Mouse (Mus musculus) liver, embryonic 12.5 days (tissue): ENCODE results near the gene Mrgprg. TPM values are rescaled to one million over a fixed set of nuclear protein-coding genes. Genes with fewer than 3 reads are reported as not detected.

ENCODE experiments used
- ATAC-seq: fragments of 200-750 bp; cut with Nextera tagmentation; 2 replicates; pipeline ENCODE4 v1.8.0; 2017; ENCODE audit warnings: moderate number of reproducible peaks, mild to moderate bottlenecking, moderate library complexity
- H3K27ac ChIP-seq: fragments of 300-500 bp; sonication (generic); 2 replicates; pipeline ENCODE4 v1.5.1; 2016; ENCODE audit warnings: mild to moderate bottlenecking
- H3K27me3 ChIP-seq: fragments of 300-500 bp; sonication (generic); replicated peaks from 2 replicates; pipeline ENCODE4 v1.6.1; 2016; ENCODE audit warnings: mild to moderate bottlenecking, moderate library complexity
- H3K36me3 ChIP-seq: fragments of 300-500 bp; sonication (generic); 2 replicates; pipeline ENCODE4 v1.6.1; 2016; ENCODE audit warnings: mild to moderate bottlenecking, moderate library complexity
- H3K4me1 ChIP-seq: fragments of 300-500 bp; sonication (generic); 2 replicates; pipeline ENCODE4 v1.6.1; 2016
- H3K4me2 ChIP-seq: fragments of 300-500 bp; sonication (generic); 2 replicates; pipeline ENCODE4 v1.6.1; 2016; ENCODE audit warnings: mild to moderate bottlenecking, moderate library complexity
- H3K4me3 ChIP-seq: fragments of 300-500 bp; sonication (generic); 2 replicates; pipeline ENCODE4 v1.5.1; 2016; ENCODE audit warnings: mild to moderate bottlenecking, moderate library complexity
- H3K9ac ChIP-seq: fragments of 300-500 bp; sonication (generic); 2 replicates; pipeline ENCODE4 v1.6.1; 2016; ENCODE audit warnings: mild to moderate bottlenecking, moderate library complexity
- H3K9me3 ChIP-seq: fragments of 300-500 bp; sonication (generic); replicated peaks from 2 replicates; pipeline ENCODE4 v1.6.1; 2016; ENCODE audit warnings: mild to moderate bottlenecking, moderate library complexity
- WGBS: fragments of 180-500 bp; shearing (Covaris S2); methylation state at CpG from one replicate; pipeline ENCODE4 v1.1.7; 2016; ENCODE audit not compliant: insufficient replicate concordance; 5-methylcytosine and 5-hydroxymethylcytosine counted together
- polyA plus RNA-seq: library from polyadenylated mRNA; unstranded; fragments of >200 nt; fragmentation: Nextera tagmentation; extraction: Ambion mirVana; gene quantifications from 2 replicates; pipeline ENCODE4 v1.2.1, GENCODE M21; 2016

Mrgprg gene
- polyA plus RNA-seq, 1 experiment from 2014 or later = not detected

DNA sequence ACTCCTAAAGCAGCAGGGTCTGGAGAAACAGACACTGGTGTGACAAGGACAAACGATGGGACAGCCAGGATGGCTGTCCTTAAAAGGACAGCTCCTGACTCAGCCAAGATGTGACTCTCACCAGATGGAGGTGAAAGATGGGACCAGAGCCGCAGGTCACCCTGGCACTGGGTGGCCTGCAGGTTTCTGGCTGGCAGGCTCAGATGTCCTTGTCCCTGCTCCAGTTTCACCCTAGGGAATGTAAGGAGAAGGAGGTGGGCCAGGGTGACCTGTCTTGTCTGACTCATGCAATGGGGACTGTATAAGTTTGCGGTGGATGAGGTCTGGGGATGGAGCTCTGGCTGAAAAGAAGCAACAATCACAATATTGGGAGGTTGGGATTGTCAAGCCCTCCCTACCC, 14.2 kb downstream of the Mrgprg start:
- Histone ChIP-seq H3K36me3 (no peaks in the 10 kb centered on the region), H3K9me3 (no peaks in the 10 kb centered on the region), H3K27me3 (peaks cover 60% of the 10 kb centered on the region), H3K9ac (no peak overlapping the region), H3K27ac (no peak overlapping the region), H3K4me2 (no peak overlapping the region), H3K4me3 (no peak overlapping the region), H3K4me1 (peaks cover 25% of the 10 kb centered on the region)
- 58% methylated on average over 3 of the region's 3 CpGs for WGBS
- no peak for ATAC-seq

- H3K9me3 ChIP-seq = no peaks in the 10 kb centered on the region
- H3K4me1 ChIP-seq = peaks cover 20% of the 10 kb centered on the region
- no peak overlapping the region for H3K4me3 ChIP-seq
- no peak overlapping the region for H3K9ac ChIP-seq
- no peak overlapping the region for H3K27ac ChIP-seq
- no peak for ATAC-seq
- no peak overlapping the region for H3K4me2 ChIP-seq
- H3K27me3 ChIP-seq = peaks cover 54% of the 10 kb centered on the region
- H3K36me3 ChIP-seq = no peaks in the 10 kb centered on the region
- WGBS = 30% methylated on average over 4 of the region's 4 CpGs
These were observed 14.7 kb downstream of the Mrgprg start for GRCm38 (mm10) chr7:143752056-143752455.

DNA sequence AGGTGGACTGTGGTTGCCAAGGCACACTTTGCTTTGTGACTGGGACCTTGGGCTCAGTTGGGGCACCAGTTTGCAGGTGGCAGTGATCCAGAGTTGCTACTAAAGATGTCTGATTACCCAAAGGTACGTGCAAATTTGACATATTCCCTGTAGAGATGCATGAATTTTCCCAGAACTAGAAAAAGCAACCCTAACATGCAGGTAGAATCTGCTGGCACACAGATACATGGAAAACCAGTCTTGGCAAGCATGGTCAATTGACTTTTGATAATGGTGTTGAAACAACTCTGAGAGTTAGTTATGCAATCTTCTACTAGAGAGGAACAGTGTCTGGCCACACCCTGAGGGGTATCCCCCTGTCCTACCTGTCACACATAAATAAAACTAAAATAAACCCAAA, 15.4 kb downstream of the Mrgprg start:
- no peak overlapping the region for H3K27ac ChIP-seq
- no peak for ATAC-seq
- H3K9ac ChIP-seq = no peak overlapping the region
- no peaks in the 10 kb centered on the region for H3K9me3 ChIP-seq
- 66% methylated on average over 1 of the region's 1 CpGs for WGBS
- H3K4me3 ChIP-seq = no peak overlapping the region
- H3K4me1 ChIP-seq = peaks cover 13% of the 10 kb centered on the region
- no peaks in the 10 kb centered on the region for H3K36me3 ChIP-seq
- no peak overlapping the region for H3K4me2 ChIP-seq
- peaks cover 49% of the 10 kb centered on the region for H3K27me3 ChIP-seq

DNA sequence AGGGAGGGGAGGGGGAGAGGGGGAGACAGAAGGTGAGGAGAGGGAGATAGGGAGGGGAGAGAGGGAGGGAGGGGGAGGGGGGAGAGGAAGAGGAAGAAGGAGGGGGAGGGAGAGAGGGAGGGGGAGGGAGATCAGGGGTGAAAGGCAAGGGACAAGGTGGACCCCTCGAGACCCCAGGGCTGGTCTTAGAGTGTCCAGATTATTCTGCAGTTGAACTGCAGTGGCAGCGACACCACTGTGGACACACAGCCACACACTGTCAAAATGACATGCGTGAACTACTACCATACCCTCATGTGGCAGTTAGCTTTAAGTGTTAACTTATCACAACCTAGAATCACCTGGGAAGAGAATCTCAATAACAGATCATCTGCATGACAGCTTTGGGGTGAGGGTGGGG, 17.7 kb downstream of the Mrgprg start:
- WGBS = 39% methylated on average over 3 of the region's 3 CpGs

GRCm38 (mm10) chr7:143748041-143748868, 18.5 kb downstream of the Mrgprg start:
- Histone ChIP-seq H3K27ac (no peak overlapping the region), H3K27me3 (peaks cover 25% of the 10 kb centered on the region), H3K4me1 (peaks cover 2% of the 10 kb centered on the region; the same call in 1 of the 2 replicates), H3K4me2 (peak overlapping the region; percentile 24), H3K9me3 (no peaks in the 10 kb centered on the region), H3K9ac (no peak overlapping the region), H3K36me3 (no peaks in the 10 kb centered on the region), H3K4me3 (no peak overlapping the region)
- ATAC-seq = 0 out of 2 replicates have a peak, but pooled peaks have one; percentile 27
- WGBS = 6% methylated on average over 16 of the region's 16 CpGs

More for the DNA sequence above, 17.7 kb downstream of the Mrgprg start:
- Histone ChIP-seq H3K36me3 (no peaks in the 10 kb centered on the region), H3K27me3 (peaks cover 27% of the 10 kb centered on the region), H3K27ac (no peak overlapping the region), H3K9me3 (no peaks in the 10 kb centered on the region), H3K9ac (no peak overlapping the region), H3K4me1 (peaks cover 2% of the 10 kb centered on the region; the same call in 1 of the 2 replicates), H3K4me3 (no peak overlapping the region), H3K4me2 (no peak overlapping the region)
- ATAC-seq = no peak

GRCm38 (mm10) chr7:143740653-143741052, 26.1 kb downstream of the Mrgprg start:
- H3K4me3 ChIP-seq = peak overlapping the region; percentile 42; the same call in 1 of the 2 replicates
- H3K9me3 ChIP-seq = no peaks in the 10 kb centered on the region
- H3K4me1 ChIP-seq = no peaks in the 10 kb centered on the region
- WGBS = 15% methylated on average over 2 of the region's 2 CpGs
- no peak overlapping the region for H3K9ac ChIP-seq
- H3K27ac ChIP-seq = no peak overlapping the region
- H3K27me3 ChIP-seq = peaks cover 57% of the 10 kb centered on the region
- no peaks in the 10 kb centered on the region for H3K36me3 ChIP-seq
- ATAC-seq = no peak
- H3K4me2 ChIP-seq = peak overlapping the region; percentile 58

GRCm38 (mm10) chr7:143739511-143740461, 27.0 kb downstream of the Mrgprg start:
- peak; percentile 58 for ATAC-seq

GRCm38 (mm10) chr7:143738601-143739006, 28.2 kb downstream of the Mrgprg start:
- no peaks in the 10 kb centered on the region for H3K4me1 ChIP-seq
- H3K9me3 ChIP-seq = no peaks in the 10 kb centered on the region
- no peak overlapping the region for H3K27ac ChIP-seq
- no peak for ATAC-seq
- no peak overlapping the region for H3K4me3 ChIP-seq
- no peak overlapping the region for H3K9ac ChIP-seq
- H3K4me2 ChIP-seq = peak overlapping the region; percentile 3; the same call in 1 of the 2 replicates
- H3K27me3 ChIP-seq = peaks cover 55% of the 10 kb centered on the region
- WGBS = 52% methylated on average over 5 of the region's 5 CpGs
- H3K36me3 ChIP-seq = no peaks in the 10 kb centered on the region

More at GRCm38 (mm10) chr7:143739511-143740461, 27.0 kb downstream of the Mrgprg start:
- 11% methylated on average over 37 of the region's 38 CpGs for WGBS
- no peaks in the 10 kb centered on the region for H3K9me3 ChIP-seq
- H3K27ac ChIP-seq = no peak overlapping the region
- H3K9ac ChIP-seq = peak overlapping the region; percentile 46
- H3K4me3 ChIP-seq = peak overlapping the region; percentile 42
- H3K27me3 ChIP-seq = peaks cover 57% of the 10 kb centered on the region
- no peaks in the 10 kb centered on the region for H3K36me3 ChIP-seq
- peak overlapping the region; percentile 58 for H3K4me2 ChIP-seq
- H3K4me1 ChIP-seq = no peaks in the 10 kb centered on the region

DNA sequence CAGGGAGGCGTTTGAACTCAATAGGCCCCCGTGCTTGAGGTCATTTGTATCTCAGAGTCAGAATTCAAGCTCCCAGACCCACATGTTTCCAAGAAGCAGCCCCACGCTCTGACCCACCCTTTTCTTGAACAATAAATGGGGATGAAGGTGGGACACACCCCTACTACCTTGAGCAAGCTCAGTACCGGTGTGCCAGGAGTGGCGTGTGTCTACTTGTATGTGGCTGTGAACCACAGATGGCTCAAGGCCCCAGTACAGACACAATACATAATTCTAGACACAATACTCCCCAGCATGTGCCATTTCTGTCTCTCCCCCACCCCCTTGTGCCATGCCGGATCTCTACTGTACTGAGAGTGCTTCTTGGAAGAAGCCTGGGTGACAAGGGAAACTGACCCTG, 28.6 kb downstream of the Mrgprg start:
- no peaks in the 10 kb centered on the region for H3K9me3 ChIP-seq
- H3K27me3 ChIP-seq = peaks cover 51% of the 10 kb centered on the region
- H3K36me3 ChIP-seq = no peaks in the 10 kb centered on the region
- 53% methylated on average over 6 of the region's 6 CpGs for WGBS
- no peak overlapping the region for H3K9ac ChIP-seq
- no peak for ATAC-seq
- peak overlapping the region; percentile 3; the same call in 1 of the 2 replicates for H3K4me2 ChIP-seq
- no peaks in the 10 kb centered on the region for H3K4me1 ChIP-seq
- no peak overlapping the region for H3K4me3 ChIP-seq
- H3K27ac ChIP-seq = no peak overlapping the region

GRCm38 (mm10) chr7:143733746-143734145, 33.0 kb downstream of the Mrgprg start:
- no peak overlapping the region for H3K27ac ChIP-seq
- ATAC-seq = no peak
- H3K9ac ChIP-seq = no peak overlapping the region
- no peaks in the 10 kb centered on the region for H3K9me3 ChIP-seq
- WGBS = 57% methylated on average over 4 of the region's 4 CpGs
- H3K27me3 ChIP-seq = peaks cover 6% of the 10 kb centered on the region
- H3K4me1 ChIP-seq = no peaks in the 10 kb centered on the region
- H3K4me2 ChIP-seq = no peak overlapping the region
- no peaks in the 10 kb centered on the region for H3K36me3 ChIP-seq
- no peak overlapping the region for H3K4me3 ChIP-seq

- no peaks in the 10 kb centered on the region for H3K4me1 ChIP-seq
- H3K4me2 ChIP-seq = no peak overlapping the region
- no peak overlapping the region for H3K9ac ChIP-seq
- WGBS = 64% methylated on average over 10 of the region's 10 CpGs
- no peaks in the 10 kb centered on the region for H3K36me3 ChIP-seq
- H3K9me3 ChIP-seq = no peaks in the 10 kb centered on the region
- ATAC-seq = no peak
- H3K27ac ChIP-seq = no peak overlapping the region
- no peak overlapping the region for H3K4me3 ChIP-seq
- no peaks in the 10 kb centered on the region; the same call in none of the 2 replicates for H3K27me3 ChIP-seq
These were observed 36.9 kb downstream of the Mrgprg start for GRCm38 (mm10) chr7:143729886-143730285.

DNA sequence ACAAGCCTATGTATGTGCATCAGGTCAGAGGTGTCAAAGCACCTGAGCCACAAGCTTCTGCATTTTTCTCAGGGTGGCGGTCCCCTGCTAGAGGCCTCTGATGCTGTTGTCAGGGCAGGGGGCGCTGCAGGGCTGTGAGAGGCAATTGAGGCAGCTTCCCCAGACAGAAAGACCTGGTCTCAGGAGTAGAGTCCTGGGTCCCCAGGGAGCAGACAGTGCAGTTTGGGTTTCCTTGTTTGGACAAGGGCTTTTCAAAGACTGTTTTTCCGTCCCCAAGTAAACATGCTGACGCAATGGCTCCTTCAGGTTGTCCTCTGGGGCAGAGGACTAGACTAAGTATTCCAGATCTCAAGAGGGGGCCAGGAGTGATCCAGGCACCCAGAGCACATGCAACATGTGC, 40.4 kb downstream of the Mrgprg start:
- no peak overlapping the region for H3K9ac ChIP-seq
- no peak overlapping the region for H3K4me2 ChIP-seq
- H3K27ac ChIP-seq = no peak overlapping the region
- H3K36me3 ChIP-seq = no peaks in the 10 kb centered on the region
- ATAC-seq = no peak
- H3K27me3 ChIP-seq = no peaks in the 10 kb centered on the region; the same call in 1 of the 2 replicates
- H3K4me1 ChIP-seq = no peaks in the 10 kb centered on the region
- H3K9me3 ChIP-seq = no peaks in the 10 kb centered on the region
- 65% methylated on average over 4 of the region's 4 CpGs for WGBS
- H3K4me3 ChIP-seq = no peak overlapping the region
